Mouse (Mus musculus): ENCODE results near the gene Prkar2b.

Gene Prkar2b

DNA sequence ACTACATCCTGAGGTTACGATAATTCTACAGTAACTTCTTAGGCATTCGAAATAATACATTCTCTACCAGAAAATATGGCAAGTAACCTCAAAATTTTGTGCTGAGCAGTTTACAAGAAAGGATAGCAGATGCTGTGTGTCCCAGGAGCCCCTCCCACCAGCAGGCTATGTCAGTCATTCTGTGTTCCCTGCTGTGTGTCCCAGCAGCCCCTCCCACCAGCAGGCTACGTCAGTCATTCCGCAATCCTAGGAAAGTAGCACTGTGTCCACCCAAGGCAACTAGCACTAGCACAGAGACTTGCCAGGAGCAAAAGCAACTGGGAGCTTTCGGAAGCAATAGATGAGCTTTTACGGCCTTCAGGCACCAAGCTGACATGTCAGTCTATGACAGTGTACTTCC is 97.0 kb downstream of the Prkar2b start:
- DNase-seq, result no peak

DNA sequence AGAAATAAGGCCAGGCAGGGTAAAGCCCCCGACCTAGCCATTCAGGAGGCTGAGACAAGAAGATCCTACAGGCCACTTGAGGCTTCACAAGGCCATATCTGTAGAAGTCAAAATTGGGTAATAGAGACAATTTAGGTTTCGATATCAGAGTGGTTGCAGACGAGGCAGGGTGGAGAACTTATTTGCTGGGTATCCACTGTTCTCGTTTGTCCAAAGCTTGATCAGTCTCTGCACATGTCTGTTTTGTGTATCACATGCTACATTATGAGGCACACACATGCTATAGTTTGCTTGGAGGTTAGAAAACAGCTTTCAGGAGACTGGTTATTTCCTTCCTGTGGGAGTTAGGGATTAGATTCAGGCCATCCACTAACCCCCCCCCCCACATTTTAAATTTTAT is 105.3 kb downstream of the Prkar2b start:
- no peak for DNase-seq

DNA sequence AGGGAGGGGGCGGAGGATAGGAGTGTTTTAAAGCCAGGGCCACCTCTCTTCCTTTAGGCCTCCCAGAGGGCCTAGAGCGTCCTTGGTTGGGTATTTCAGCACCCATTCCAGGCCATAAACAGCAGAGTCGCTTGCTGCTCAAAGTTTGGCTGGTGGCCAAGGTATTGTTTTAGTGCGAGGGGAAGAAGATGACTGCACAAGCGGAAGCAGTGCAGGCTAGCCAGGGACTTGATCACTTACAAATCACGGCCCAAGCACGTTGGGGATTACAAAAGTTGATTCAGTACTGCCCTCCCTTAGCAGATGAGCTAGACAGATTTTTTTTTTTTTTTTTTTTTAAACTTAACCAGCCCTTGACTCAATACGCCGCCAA is 110.5 kb downstream of the Prkar2b start:
- DNase-seq, result no peak

DNA sequence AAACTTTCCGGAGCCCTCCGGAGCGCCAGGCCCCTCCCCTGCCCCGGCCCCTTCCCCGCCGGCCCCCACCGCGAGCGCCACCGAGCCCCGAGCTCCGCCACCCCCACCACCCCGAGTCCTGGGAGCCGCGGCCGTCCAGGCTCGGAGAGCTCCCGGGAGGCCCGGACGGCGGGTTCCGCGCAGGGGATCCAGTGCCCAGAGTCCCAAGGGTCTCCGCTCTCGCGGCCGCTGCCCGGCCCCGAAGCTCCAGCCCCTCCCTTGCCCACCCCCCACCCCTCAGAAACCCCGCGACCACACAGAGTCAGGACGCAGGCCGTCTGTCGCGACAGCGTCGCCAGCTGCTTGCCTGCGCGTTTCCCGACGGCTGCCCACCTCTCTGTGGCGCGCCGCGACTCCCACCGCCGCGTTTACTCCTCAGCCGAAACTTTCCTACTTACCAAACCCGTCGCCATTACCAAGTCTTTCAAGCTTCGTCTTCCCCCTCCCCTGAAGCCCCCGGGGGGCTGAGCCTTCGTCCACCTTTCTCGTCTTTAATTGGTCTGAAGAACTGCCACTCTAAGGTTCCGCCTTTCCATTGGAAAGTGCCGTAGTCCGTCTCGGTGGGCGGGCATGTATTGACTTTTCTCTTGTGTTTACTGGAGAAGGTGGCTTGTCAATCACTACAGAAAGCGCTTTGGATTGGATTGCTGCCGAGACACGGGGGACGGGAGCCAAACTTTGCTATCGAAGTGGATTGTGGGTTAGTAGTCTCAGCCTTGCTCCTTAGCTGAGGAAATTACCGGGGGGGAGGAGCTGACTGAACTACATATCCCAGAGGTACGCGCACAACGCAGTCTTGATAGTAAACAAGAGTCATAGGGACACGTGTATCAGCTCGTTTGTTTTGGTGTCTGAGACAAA is 111.1 kb downstream of the Prkar2b start, which contains the start of gene Hbp1:
Gene Hbp1, minus strand, starts transcription at position 777 of the 900 bp plus-strand sequence.
- peak; percentile 99 to 100 for DNase-seq

DNA sequence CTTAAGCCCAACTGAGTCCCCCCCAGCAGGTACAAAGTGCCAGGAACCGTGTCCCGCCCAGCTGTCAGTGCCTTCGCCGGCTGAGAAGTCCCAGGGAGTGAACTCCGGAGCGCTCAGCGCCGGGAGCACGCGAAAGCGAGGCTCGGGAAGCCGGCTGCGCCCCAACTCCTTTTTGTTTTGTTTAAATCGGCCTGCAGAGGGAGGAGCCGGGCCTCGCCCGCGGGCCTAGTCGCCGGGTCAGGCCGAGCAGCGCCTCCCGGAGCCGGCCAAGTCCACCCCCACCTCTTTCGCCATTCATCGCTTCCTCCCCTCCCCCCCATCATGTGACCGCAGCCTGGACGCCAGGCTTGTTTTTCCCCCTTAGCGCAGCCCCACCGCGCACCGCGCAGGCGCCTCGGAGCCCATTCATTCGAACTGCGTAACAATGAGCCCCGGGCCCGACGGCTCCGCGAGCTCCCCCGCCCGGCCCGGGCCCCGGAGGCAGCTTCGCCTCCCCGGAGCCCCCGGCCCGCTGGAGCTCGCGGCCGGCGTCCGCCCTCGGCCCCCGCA is 111.8 kb downstream of the Prkar2b start:
- peak; percentile 88 to 94 for DNase-seq

DNA sequence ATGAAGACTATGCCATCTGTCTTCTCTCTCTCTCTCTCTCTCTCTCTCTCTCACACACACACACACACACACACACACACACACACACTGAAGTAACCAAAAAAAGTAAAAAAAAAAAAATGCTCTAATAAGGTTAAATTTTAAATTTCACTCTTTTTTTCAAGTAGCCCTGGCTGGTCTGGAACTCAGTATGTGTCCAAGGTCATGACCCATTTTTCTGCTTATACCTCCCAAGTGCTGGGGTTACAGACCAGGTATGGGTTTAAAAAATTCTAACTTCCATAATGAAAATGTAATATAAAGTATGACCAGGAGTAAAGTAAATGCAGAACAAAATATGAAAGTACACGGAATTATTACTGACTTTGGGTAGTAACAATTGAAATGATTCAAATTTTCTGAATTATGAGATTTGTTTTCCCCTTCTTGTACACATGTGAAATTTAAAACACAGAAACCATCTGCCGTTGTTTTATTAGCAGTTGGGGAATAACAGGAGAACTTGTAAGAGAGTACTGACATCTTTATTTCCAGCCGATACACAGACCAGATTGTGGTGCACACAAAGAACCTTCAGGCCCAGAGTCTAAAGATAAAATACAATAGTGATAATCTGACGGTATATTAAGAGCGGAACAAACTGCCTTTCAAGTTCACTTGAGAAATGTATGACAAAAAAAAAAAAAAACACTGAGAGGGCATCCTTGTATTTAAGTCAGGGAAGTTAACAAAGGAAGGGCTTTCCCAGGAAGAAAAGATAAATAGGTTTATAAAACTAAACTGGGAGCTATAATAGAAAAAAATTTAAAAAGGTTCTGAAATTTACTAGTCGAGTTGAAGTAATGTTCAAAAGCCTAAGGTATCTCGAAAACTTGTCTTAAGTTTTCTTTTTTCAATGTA is 112.7 kb downstream of the Prkar2b start:
- DNase-seq, result no peak

DNA sequence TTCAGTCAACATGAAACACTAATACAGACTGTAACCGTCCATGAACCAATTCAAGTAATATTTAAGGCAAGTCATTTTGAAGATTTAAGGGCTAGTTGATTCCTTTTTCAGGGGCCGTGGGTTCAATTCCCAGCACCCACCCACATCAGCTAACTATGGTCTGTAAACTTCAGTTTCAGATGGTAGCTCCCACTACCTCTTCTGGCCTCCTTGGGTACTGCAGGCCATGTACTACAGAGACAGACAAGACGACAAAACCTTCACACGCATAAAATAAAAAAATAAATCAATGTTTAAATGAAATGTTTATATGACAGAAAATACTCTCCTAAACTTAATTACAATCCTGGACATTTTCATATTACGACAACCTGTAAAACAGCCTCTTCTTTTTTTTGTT is 113.6 kb downstream of the Prkar2b start:
- DNase-seq, result peak in 1 of 2 experiments; percentile 38

DNA sequence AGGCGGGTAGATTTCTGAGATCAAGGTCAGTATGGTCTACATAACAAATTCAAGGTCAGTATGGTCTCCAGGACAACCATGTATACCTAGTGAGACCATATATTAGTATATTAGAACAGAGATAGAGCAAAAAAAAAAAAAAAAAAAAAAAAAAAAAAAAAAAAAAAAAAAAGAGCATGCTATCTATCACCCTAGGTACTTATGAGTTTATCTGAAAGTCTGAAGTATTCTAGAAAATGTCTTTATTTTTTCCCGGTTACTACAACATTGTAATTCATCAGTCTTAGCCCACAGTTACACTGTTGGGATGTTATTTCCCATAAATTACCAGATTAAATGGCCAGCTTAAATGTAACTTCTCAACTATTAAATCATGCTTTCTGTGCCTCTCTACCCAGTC is 116.7 kb downstream of the Prkar2b start:
- DNase-seq, result no peak

DNA sequence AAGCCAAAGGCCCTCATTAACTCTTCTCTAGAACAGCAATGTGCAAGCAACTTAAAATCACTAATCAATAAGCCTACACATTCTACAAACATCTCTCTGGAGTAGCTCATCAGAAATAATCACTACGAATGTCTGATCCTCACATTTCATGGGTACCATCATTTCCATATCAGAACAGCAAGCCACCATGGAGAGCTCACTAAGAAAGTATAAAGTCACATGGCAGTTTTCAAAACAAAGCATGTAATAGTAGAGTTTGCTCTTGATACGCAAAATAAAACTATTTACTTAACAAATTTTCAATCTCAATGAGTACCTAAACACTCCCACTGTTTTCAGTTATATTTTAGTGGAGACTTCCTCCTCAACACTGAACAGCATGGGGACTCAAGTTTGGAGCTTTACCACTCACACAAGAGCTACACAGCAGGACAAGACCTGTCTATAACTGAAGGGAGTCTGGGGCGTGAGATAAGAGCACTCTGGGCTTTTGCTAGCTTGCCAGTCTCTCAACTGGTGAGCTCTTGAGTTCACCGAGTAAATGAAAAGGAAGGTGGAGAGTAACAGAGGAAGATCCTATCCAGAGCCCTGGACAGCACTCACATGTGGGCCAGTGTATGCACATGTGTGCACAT is 118.0 kb downstream of the Prkar2b start:
- no peak for DNase-seq

DNA sequence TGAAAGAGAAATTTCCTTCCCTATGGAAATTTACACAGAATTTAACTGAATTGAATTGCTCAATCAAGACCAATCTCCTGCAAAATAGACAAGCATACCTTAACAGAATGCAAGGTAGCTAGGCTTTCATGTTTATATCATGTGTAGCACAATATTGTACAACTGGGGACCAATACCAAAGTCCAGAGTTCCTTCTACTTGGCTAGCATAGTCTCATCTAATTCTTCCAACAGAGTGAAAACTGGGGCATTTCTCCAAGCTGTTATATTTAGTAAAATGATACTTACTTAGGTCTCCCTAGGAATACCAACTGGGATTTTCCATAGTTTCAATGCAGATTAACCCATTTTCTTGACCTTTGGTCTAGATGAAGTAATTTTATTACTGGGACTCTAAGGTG is 122.1 kb downstream of the Prkar2b start:
- DNase-seq, result no peak

DNA sequence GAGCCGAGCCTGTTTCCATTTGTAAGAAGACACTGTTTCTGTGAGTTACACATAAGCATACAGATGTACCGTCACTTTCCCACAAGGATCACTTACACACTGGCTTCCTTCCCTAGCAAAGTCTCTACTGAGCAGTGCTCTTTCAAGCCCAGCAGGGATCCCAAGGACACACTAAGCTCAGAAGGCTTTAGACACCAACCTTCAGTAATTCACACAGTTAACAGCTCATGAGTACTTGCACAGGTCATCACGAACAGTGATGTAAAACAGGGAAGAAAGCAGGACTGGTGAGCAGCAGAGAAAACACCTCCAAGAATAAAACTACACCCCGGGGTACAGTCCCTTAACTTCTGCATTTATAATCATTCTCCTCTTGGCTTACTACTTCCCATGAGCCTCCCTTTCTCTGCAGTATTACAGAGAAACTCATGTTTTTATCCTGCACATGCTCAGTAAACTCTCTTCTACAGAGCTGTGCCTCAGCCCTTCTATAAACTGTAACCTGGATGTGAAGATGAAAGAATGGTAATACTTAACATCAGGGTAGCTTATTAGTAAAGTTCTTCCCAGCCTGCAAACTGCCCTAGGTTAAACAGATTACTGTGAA is 122.6 kb downstream of the Prkar2b start:
- DNase-seq, result no peak

DNA sequence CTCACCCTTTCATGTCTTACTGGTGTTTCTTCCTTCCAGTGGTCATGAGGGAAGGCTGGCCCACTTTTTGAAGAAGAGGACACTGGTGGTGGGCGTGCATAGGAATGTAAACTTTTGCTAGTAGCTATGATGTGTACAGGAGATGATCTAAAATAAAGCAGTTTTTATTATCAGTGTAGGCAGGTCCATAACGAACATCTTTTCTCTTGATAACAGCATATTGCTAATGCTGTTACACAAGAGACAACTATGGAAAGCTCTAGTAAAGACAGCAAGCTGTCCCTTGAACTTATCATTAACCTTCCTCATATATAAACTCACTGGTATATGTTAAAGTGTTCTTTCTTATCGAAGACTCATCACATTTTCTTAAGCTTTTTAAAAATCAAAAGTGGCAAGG is 123.5 kb downstream of the Prkar2b start:
- DNase-seq, result no peak

DNA sequence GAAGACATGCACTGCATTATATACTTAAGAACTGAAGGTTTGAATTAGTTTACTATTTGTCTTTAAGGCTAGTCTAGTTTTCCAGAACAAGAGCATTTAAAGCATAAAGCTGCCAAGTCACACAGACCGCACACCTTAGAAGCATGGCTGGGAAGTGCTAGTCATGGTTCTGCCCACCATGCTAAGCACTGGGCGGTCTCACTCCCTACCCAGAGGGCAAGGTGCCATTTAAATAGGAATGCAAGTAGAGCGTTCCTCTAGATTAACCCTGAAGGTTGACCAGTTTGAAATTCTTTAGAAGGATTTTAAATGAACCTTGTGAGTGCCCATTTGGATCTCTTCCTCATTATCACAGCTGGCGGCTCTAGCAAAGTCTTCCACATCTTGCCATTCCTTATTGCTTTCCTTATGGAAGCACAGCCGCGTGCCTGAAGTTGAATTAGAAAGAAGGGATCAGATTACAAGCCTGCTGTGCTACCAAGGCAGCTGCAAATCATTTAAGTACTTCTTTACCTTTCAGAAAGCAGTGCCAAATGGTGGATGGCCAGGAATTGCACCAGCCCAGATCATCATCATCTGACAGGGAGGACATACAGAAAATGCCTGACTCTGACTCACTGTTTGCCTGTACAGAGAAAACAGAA is 124.3 kb downstream of the Prkar2b start:
- DNase-seq, result no peak

DNA sequence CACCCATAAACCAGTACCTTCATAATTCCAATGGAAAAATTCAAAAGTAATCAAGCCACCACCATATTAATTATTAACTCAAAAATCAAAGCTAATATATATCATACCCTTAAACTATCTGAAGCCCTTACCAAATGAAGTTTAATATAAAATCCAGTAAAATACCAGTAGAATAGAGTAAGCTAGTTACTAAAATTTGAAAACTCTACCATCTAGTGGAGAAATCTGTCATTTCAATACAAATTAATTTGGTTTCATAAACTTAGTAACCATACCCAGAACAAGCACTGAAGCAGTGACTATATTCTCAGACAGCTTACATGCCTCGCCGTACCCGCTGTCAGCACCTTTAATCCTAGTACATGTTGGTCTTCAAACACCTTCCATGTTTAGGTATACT is 129.3 kb downstream of the Prkar2b start:
- no peak for DNase-seq

DNA sequence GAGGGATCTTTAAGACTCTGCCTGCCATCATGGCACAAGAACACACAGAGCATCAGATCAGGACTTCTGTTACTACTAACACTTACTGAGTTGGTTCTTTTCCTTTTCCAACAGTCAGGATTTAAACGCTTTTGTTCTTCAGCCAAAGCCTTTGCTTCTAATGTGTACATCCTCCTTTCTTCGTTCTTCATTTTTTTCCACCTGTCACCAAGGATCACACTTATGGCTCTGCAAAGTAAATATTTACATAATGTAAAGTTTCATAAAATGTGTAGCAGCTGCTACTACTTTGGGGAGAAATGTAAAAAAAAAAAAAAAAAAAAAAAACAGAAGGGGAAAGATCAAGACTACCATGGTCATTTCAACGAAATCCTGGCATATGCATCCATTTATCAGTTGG is 132.6 kb downstream of the Prkar2b start:
- no peak for DNase-seq

DNA sequence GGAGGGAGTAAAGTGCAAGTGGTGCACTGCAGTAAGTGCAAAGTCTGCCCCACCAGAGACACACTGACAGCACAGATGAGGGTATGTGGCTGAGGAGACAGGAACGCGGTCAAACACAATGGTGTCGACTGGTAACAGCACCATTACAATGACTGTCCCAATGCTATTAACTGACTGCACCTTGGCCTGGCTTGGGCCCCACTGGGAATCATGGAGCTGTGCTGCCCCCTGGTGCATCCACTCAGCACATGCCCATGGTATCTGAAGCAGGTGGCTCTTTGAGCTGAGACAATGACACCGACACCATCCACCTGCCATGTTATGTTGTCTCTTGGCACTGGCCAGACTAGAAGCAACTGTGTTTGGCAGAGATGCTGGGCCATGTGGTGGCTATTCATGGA is 134.4 kb downstream of the Prkar2b start:
- DNase-seq, result peak; percentile 97 to 98

DNA sequence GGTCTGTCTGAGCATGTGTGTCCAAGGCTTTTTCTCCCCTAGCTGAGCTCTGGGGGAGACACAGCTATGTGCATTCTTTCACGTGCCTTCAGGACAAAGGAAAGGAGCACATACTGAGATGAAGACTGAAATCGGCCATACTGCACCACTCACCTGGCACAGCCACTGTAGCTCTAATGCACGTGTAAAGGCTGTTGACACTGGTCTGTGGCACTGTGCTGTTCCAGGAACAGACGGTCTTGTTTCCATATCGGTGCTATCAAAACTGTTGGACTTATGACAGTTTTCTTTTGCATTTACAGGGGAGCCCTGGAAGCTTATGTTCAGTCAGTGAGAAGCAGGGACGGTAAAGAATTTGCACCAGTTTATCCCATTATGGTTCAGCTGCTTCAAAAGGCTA is 135.8 kb downstream of the Prkar2b start:
- DNase-seq, result no peak

DNA sequence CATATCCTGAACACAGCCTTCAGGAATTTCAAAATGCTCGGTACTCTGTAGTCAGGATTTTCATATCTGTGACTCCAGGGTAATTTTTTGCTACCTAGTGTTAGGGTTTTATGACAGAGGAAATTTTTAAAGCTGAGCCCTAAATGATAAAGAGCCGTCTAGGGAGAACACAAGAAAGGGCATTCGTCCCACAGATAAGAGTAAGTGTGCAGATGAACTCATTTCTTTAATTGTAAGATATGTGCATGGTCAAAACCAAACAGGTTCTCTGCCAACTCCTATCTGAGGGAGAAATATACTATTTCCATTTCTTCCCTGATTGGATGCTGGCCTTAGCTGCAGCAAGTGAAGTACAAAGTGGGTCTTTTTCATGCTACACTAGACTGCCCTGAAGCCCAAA is 137.0 kb downstream of the Prkar2b start:
- DNase-seq, result no peak

DNA sequence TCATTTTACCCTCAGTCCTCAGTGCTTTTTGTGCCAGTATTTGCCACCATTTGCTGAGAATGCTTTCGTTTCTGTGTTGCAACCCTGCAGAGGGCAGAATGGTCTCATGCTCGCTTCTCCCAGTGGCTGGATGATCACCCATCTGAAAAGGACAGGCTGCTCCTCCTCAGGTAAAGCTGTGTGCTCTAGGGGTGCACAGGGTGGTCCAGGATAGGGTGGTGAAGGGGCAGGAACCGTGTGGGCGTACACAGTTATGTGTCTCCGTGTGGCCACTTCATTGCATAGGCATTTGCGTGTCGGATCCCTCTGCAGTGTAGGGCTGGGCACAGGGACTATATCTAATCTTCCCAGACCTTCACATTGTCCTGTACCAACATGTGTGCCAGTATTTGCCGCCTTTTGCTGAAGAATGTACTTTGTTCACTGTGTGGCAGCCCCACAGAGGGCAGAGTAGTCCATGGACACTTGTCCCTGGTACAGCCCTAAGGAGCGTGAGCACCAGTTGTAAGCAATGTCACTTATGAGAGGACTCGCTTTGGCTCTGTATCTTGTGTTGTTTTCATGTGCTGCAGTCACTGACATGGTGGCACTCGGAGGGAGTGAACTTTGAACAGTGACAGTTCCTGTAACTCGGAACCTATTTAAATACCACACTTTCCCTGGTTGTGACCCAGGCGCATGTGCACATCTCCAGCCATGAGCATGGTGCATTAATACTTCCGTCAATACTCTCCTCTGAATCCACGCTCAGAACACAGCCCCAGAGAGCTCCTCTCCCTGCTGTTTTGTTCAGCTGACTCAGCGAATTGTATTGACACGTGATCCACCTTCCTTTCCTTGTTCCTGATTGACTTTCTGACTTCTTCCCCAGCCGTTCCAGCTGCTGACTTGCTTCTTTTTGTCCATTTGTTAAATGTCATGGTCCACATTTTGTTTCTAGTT is 140.4 kb downstream of the Prkar2b start:
- no peak for DNase-seq

DNA sequence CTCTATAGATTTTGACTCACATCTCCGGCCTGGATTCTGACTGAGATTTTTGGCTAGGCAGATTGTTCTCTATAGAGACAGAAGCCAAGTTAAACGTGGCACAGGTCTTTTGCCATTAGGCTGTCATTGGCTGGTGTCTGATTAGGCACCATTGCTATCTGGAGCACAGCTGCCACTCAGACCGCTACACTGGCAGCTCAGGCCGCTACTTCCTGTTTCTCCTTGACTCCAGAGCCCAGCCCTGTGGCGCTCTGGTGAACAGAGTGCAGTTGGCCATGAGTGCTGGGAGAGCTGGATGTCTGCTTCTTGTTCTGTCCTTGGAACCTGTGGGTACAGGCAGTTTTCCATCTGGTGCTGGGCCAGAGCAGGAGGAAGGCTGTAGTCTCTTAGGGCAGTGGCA is 143.9 kb downstream of the Prkar2b start:
- DNase-seq, result peak; percentile 87 to 88

DNA sequence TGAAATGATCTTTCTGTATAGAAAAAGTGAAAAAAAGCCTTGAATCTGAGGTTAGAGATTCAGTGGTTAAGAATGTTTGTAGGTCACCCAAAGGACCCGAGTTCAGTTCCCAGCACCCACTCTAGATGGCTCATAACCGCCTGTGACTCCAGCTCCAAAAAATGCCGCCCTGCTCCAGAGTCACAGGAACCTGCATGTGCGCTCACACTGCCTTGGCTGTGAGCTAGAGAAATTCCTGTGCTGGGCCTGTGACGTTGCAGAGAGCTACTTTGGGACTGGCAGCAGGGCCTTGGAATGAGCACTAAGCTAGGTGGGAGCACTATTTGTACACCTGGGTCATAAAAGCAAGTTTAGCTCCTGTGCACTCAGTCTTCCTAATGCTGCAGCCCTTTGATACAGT is 144.4 kb downstream of the Prkar2b start:
- peak in 1 of 2 experiments; percentile 36 for DNase-seq
